Mouse (Mus musculus) E14TG2a.4 (cell line): ENCODE results near the gene Prm1.

Experiments used
- H3K27me3 ChIP-seq: 2 replicates; pipeline ENCODE4 v1.6.1; 2014; ENCODE audit warnings: low read length, control low read depth; ENCODE audit not compliant: insufficient read depth
- H3K36me3 ChIP-seq: 2 replicates; pipeline ENCODE4 v1.6.1; 2014; ENCODE audit warnings: low read length, control low read depth; ENCODE audit not compliant: insufficient read depth
- H3K4me1 ChIP-seq: replicated peaks from 2 replicates; pipeline ENCODE4 v1.6.1; 2014; ENCODE audit warnings: low read depth, low read length, control low read depth
- H3K4me3 ChIP-seq: replicated peaks from 2 replicates; pipeline ENCODE4 v1.5.1; 2014; ENCODE audit warnings: mild to moderate bottlenecking, low read length
- H3K9me3 ChIP-seq: 2 replicates; pipeline ENCODE4 v1.6.1; 2014; ENCODE audit warnings: low read length, control low read depth
- CTCF ChIP-seq: conservative IDR thresholded peaks from 2 replicates; pipeline ENCODE4 v1.5.1; 2014; ENCODE audit warnings: low read length
- NANOG ChIP-seq: IDR thresholded peaks from 2 replicates; pipeline ENCODE4 v1.6.1; 2014; ENCODE audit warnings: borderline replicate concordance, low read length, mixed read lengths
- POU5F1 ChIP-seq: IDR thresholded peaks from 2 replicates; pipeline ENCODE4 v1.6.1; 2014; ENCODE audit warnings: low read length, borderline replicate concordance

Prm1 gene

GRCm38 (mm10) chr16:10842282-10842855 lies 36.7 kb upstream of the Prm1 start:
- Histone ChIP-seq H3K4me1 (peaks cover 60% of the 10 kb centered on the region), H3K4me3 (no peak overlapping the region), H3K9me3 (no peaks in the 10 kb centered on the region), H3K36me3 (peaks cover 22% of the 10 kb centered on the region), H3K27me3 (no peaks in the 10 kb centered on the region)
- TF ChIP-seq NANOG = no peak
- no peak for TF ChIP-seq CTCF
- no peak for TF ChIP-seq POU5F1

- Histone ChIP-seq H3K27me3 (no peaks in the 10 kb centered on the region), H3K9me3 (no peaks in the 10 kb centered on the region)
- no peak for TF ChIP-seq NANOG
- no peak for TF ChIP-seq POU5F1
- no peak for TF ChIP-seq CTCF
These were observed 34.4 kb upstream of the Prm1 start for GRCm38 (mm10) chr16:10840018-10840417.

GRCm38 (mm10) chr16:10838487-10839245 lies 33.0 kb upstream of the Prm1 start:
- no peaks in the 10 kb centered on the region for H3K27me3 ChIP-seq
- H3K4me3 ChIP-seq = no peak overlapping the region
- H3K9me3 ChIP-seq = no peaks in the 10 kb centered on the region
- TF ChIP-seq POU5F1 = no peak
- TF ChIP-seq NANOG = no peak
- TF ChIP-seq CTCF = no peak
- H3K4me1 ChIP-seq = peaks cover 57% of the 10 kb centered on the region
- peaks cover 34% of the 10 kb centered on the region for H3K36me3 ChIP-seq

More at GRCm38 (mm10) chr16:10840018-10840417, 34.4 kb upstream of the Prm1 start:
- peaks cover 34% of the 10 kb centered on the region for H3K36me3 ChIP-seq
- H3K4me1 ChIP-seq = peaks cover 57% of the 10 kb centered on the region
- H3K4me3 ChIP-seq = no peak overlapping the region

- Histone ChIP-seq H3K4me1 (peaks cover 58% of the 10 kb centered on the region), H3K36me3 (peaks cover 34% of the 10 kb centered on the region), H3K4me3 (no peak overlapping the region), H3K9me3 (no peaks in the 10 kb centered on the region), H3K27me3 (no peaks in the 10 kb centered on the region)
- TF ChIP-seq CTCF (no peak), POU5F1 (no peak), NANOG (no peak)
These were observed 32.3 kb upstream of the Prm1 start for GRCm38 (mm10) chr16:10837903-10838302.

GRCm38 (mm10) chr16:10837250-10837649 lies 31.6 kb upstream of the Prm1 start:
- H3K9me3 ChIP-seq = no peaks in the 10 kb centered on the region
- no peaks in the 10 kb centered on the region for H3K27me3 ChIP-seq
- peaks cover 34% of the 10 kb centered on the region for H3K36me3 ChIP-seq
- H3K4me3 ChIP-seq = no peak overlapping the region
- H3K4me1 ChIP-seq = peaks cover 60% of the 10 kb centered on the region
- TF ChIP-seq NANOG = no peak
- no peak for TF ChIP-seq CTCF
- TF ChIP-seq POU5F1 = no peak

GRCm38 (mm10) chr16:10836388-10836787 lies 30.7 kb upstream of the Prm1 start:
- Histone ChIP-seq H3K36me3 (peaks cover 34% of the 10 kb centered on the region), H3K27me3 (no peaks in the 10 kb centered on the region), H3K4me1 (peaks cover 59% of the 10 kb centered on the region), H3K4me3 (no peak overlapping the region), H3K9me3 (no peaks in the 10 kb centered on the region)
- TF ChIP-seq POU5F1 (no peak), NANOG (no peak), CTCF (no peak)

- peaks cover 29% of the 10 kb centered on the region for H3K36me3 ChIP-seq
- TF ChIP-seq NANOG = no peak
- no peak for TF ChIP-seq POU5F1
- no peak for TF ChIP-seq CTCF
- H3K9me3 ChIP-seq = no peaks in the 10 kb centered on the region
- peaks cover 52% of the 10 kb centered on the region for H3K4me1 ChIP-seq
- 0 out of 2 replicates have a peak, but pooled peaks cover 2% of the 10 kb centered on the region for H3K27me3 ChIP-seq
- peak within 1 kb of the TSS; percentile 88 for H3K4me3 ChIP-seq
These were observed 29.4 kb upstream of the Prm1 start, which contains the start of gene Rmi2 for GRCm38 (mm10) chr16:10834911-10835587. Gene Rmi2 (plus strand): TSS chr16:10835059.

GRCm38 (mm10) chr16:10834542-10834910 lies 28.9 kb upstream of the Prm1 start:
- Histone ChIP-seq H3K4me3 (peak overlapping the region; percentile 88), H3K4me1 (peaks cover 47% of the 10 kb centered on the region), H3K27me3 (0 out of 2 replicates have a peak, but pooled peaks cover 2% of the 10 kb centered on the region), H3K36me3 (peaks cover 24% of the 10 kb centered on the region), H3K9me3 (no peaks in the 10 kb centered on the region)
- TF ChIP-seq NANOG (no peak), CTCF (no peak), POU5F1 (no peak)
